Mouse (Mus musculus): ENCODE measurements at regions not wholly inside any gene's neighbourhood (a gene's known extent, or its start where the extent isn't known, plus 50 kb on each side); places are given as distances from the start of the nearest gene placed in this dataset.
A peak's percentile ranks its signal among the peaks of the same experiment; 100 is the strongest.

- peak overlapping the region; percentile 36; the same call in 1 of the 2 replicates for H3K27ac ChIP-seq
- H3K4me1 ChIP-seq: peaks cover 30% of the 10 kb centered on the region
- 79% methylated on average over 1 of the region's 1 CpGs for WGBS
- no peak for DNase-seq (ENCODE audit: low spot score)
- H3K36me3 ChIP-seq: no peaks in the 10 kb centered on the region
- H3K4me3 ChIP-seq: no peak overlapping the region
- no peaks in the 10 kb centered on the region for H3K27me3 ChIP-seq (ENCODE audit: insufficient read depth, poor library complexity, severe bottlenecking)
- H3K9me3 ChIP-seq: no peaks in the 10 kb centered on the region
Observed at GRCm38 (mm10) chr1:151098763-151099162, 83.6 kb upstream of the Gm47985 start.

- 81% methylated on average over 12 of the region's 12 CpGs for WGBS
- Histone ChIP-seq H3K4me1 (peaks cover 30% of the 10 kb centered on the region), H3K27me3 (ENCODE audit: insufficient read depth, poor library complexity, severe bottlenecking) (no peaks in the 10 kb centered on the region), H3K4me3 (no peak overlapping the region), H3K36me3 (no peaks in the 10 kb centered on the region), H3K9me3 (no peaks in the 10 kb centered on the region), H3K27ac (peak overlapping the region; percentile 45; the same call in 1 of the 2 replicates)
- peak; percentile 66 for DNase-seq (ENCODE audit: low spot score)
Observed at GRCm38 (mm10) chr1:151100565-151101483, 81.5 kb upstream of the Gm47985 start.

- Histone ChIP-seq H3K4me3 (no peak overlapping the region), H3K27me3 (ENCODE audit: insufficient read depth, poor library complexity, severe bottlenecking) (no peaks in the 10 kb centered on the region), H3K9me3 (no peaks in the 10 kb centered on the region), H3K4me1 (peaks cover 25% of the 10 kb centered on the region), H3K27ac (peak overlapping the region; percentile 72; the same call in 1 of the 2 replicates), H3K36me3 (no peaks in the 10 kb centered on the region)
- 76% methylated on average over 1 of the region's 1 CpGs for WGBS
- DNase-seq (ENCODE audit: low spot score): peak; percentile 73
Observed at GRCm38 (mm10) chr1:151101516-151101915, 80.8 kb upstream of the Gm47985 start.

- Histone ChIP-seq H3K4me1 (peaks cover 21% of the 10 kb centered on the region), H3K27me3 (ENCODE audit: insufficient read depth, poor library complexity, severe bottlenecking) (no peaks in the 10 kb centered on the region), H3K4me3 (no peak overlapping the region), H3K9me3 (no peaks in the 10 kb centered on the region), H3K27ac (peak overlapping the region; percentile 72), H3K36me3 (no peaks in the 10 kb centered on the region)
- 78% methylated on average over 3 of the region's 3 CpGs for WGBS
- peak; percentile 65 for DNase-seq (ENCODE audit: low spot score)
Observed at GRCm38 (mm10) chr1:151102061-151102460, 80.3 kb upstream of the Gm47985 start.

- peaks cover 21% of the 10 kb centered on the region for H3K4me1 ChIP-seq
- DNase-seq (ENCODE audit: low spot score): peak; percentile 76
- H3K9me3 ChIP-seq: no peaks in the 10 kb centered on the region
- no peak overlapping the region for H3K4me3 ChIP-seq
- no peaks in the 10 kb centered on the region for H3K36me3 ChIP-seq
- no peaks in the 10 kb centered on the region for H3K27me3 ChIP-seq (ENCODE audit: insufficient read depth, poor library complexity, severe bottlenecking)
- WGBS: 80% methylated on average over 16 of the region's 16 CpGs
- H3K27ac ChIP-seq: peak overlapping the region; percentile 72
Observed at GRCm38 (mm10) chr1:151102646-151103391, 79.5 kb upstream of the Gm47985 start.

- peaks cover 21% of the 10 kb centered on the region for H3K4me1 ChIP-seq
- 70% methylated on average over 6 of the region's 6 CpGs for WGBS
- peak overlapping the region; percentile 71 for H3K27ac ChIP-seq
- no peaks in the 10 kb centered on the region for H3K27me3 ChIP-seq (ENCODE audit: insufficient read depth, poor library complexity, severe bottlenecking)
- no peak for DNase-seq (ENCODE audit: low spot score)
- no peak overlapping the region for H3K4me3 ChIP-seq
- no peaks in the 10 kb centered on the region for H3K36me3 ChIP-seq
- no peaks in the 10 kb centered on the region for H3K9me3 ChIP-seq
Observed at GRCm38 (mm10) chr1:151103522-151104037, 78.8 kb upstream of the Gm47985 start.

- Histone ChIP-seq H3K27ac (no peak overlapping the region), H3K4me1 (peaks cover 21% of the 10 kb centered on the region), H3K36me3 (no peaks in the 10 kb centered on the region), H3K9me3 (no peaks in the 10 kb centered on the region), H3K27me3 (ENCODE audit: insufficient read depth, poor library complexity, severe bottlenecking) (no peaks in the 10 kb centered on the region), H3K4me3 (no peak overlapping the region)
- DNase-seq (ENCODE audit: low spot score): peak; percentile 36
- 83% methylated on average over 5 of the region's 5 CpGs for WGBS
Observed at GRCm38 (mm10) chr1:151104346-151104745, 78.0 kb upstream of the Gm47985 start.

GRCm38 (mm10) chr1:151104806-151105205, 77.5 kb upstream of the Gm47985 start:
- H3K4me3 ChIP-seq: no peak overlapping the region
- no peak overlapping the region for H3K27ac ChIP-seq
- peak; percentile 66 for DNase-seq (ENCODE audit: low spot score)
- H3K9me3 ChIP-seq: no peaks in the 10 kb centered on the region
- H3K27me3 ChIP-seq (ENCODE audit: insufficient read depth, poor library complexity, severe bottlenecking): no peaks in the 10 kb centered on the region
- H3K4me1 ChIP-seq: peaks cover 21% of the 10 kb centered on the region
- no peaks in the 10 kb centered on the region for H3K36me3 ChIP-seq
- WGBS: 85% methylated on average over 2 of the region's 2 CpGs

- 65% methylated on average over 3 of the region's 3 CpGs for WGBS
- no peaks in the 10 kb centered on the region for H3K27me3 ChIP-seq (ENCODE audit: insufficient read depth, poor library complexity, severe bottlenecking)
Observed at GRCm38 (mm10) chr1:151105251-151105650, 77.1 kb upstream of the Gm47985 start.

GRCm38 (mm10) chr1:151107401-151107800, 74.9 kb upstream of the Gm47985 start:
- DNase-seq (ENCODE audit: low spot score): peak; percentile 71
- Histone ChIP-seq H3K27ac (no peak overlapping the region), H3K27me3 (ENCODE audit: insufficient read depth, poor library complexity, severe bottlenecking) (no peaks in the 10 kb centered on the region), H3K36me3 (no peaks in the 10 kb centered on the region), H3K9me3 (no peaks in the 10 kb centered on the region), H3K4me3 (no peak overlapping the region), H3K4me1 (peaks cover 27% of the 10 kb centered on the region)
- 82% methylated on average over 3 of the region's 3 CpGs for WGBS

More at GRCm38 (mm10) chr1:151105251-151105650, 77.1 kb upstream of the Gm47985 start:
- peak; percentile 47 for DNase-seq (ENCODE audit: low spot score)
- H3K36me3 ChIP-seq: no peaks in the 10 kb centered on the region
- no peak overlapping the region for H3K4me3 ChIP-seq
- no peaks in the 10 kb centered on the region for H3K9me3 ChIP-seq
- H3K27ac ChIP-seq: no peak overlapping the region
- peaks cover 22% of the 10 kb centered on the region for H3K4me1 ChIP-seq

- H3K4me3 ChIP-seq: no peak overlapping the region
- no peaks in the 10 kb centered on the region for H3K9me3 ChIP-seq
- 94% methylated on average over 2 of the region's 2 CpGs for WGBS
- H3K4me1 ChIP-seq: peaks cover 20% of the 10 kb centered on the region
- H3K27ac ChIP-seq: no peak overlapping the region
- no peaks in the 10 kb centered on the region for H3K27me3 ChIP-seq (ENCODE audit: insufficient read depth, poor library complexity, severe bottlenecking)
- no peaks in the 10 kb centered on the region for H3K36me3 ChIP-seq
- peak; percentile 61 for DNase-seq (ENCODE audit: low spot score)
Observed at GRCm38 (mm10) chr1:151109333-151109732, 73.0 kb upstream of the Gm47985 start.

GRCm38 (mm10) chr1:151110412-151110811, 71.9 kb upstream of the Gm47985 start:
- DNase-seq (ENCODE audit: low spot score): no peak
- Histone ChIP-seq H3K36me3 (no peaks in the 10 kb centered on the region), H3K4me3 (no peak overlapping the region), H3K27me3 (ENCODE audit: insufficient read depth, poor library complexity, severe bottlenecking) (no peaks in the 10 kb centered on the region), H3K9me3 (no peaks in the 10 kb centered on the region), H3K27ac (no peak overlapping the region), H3K4me1 (peaks cover 18% of the 10 kb centered on the region)
- WGBS: 64% methylated on average over 4 of the region's 4 CpGs

- Histone ChIP-seq H3K4me1 (peaks cover 16% of the 10 kb centered on the region), H3K27ac (no peak overlapping the region)
Observed at GRCm38 (mm10) chr1:151111683-151112082, 70.7 kb upstream of the Gm47985 start.

More at GRCm38 (mm10) chr1:151111683-151112082, 70.7 kb upstream of the Gm47985 start:
- Histone ChIP-seq H3K9me3 (no peaks in the 10 kb centered on the region), H3K27me3 (ENCODE audit: insufficient read depth, poor library complexity, severe bottlenecking) (no peaks in the 10 kb centered on the region), H3K4me3 (no peak overlapping the region), H3K36me3 (no peaks in the 10 kb centered on the region)
- DNase-seq (ENCODE audit: low spot score): no peak
- 60% methylated on average over 6 of the region's 6 CpGs for WGBS
